Mouse (Mus musculus) kidney, adult 2 months (tissue): ENCODE measurements around the gene Agfg1.

ENCODE experiments used
- CTCF ChIP-seq: fragments of 200-500 bp; conservative IDR thresholded peaks from 2 replicates; pipeline ENCODE4 v1.5.1; 2011; ENCODE audit warnings: low read depth, mild to moderate bottlenecking, control low read depth, low read length, moderate library complexity, mixed read lengths; ENCODE audit not compliant: insufficient read depth, insufficient read length
- POLR2A ChIP-seq: fragments of 200-500 bp; IDR thresholded peaks from one replicate; pipeline ENCODE4 v1.6.1; 2011; ENCODE audit warnings: low read depth, low read length, control low read depth

DNA sequence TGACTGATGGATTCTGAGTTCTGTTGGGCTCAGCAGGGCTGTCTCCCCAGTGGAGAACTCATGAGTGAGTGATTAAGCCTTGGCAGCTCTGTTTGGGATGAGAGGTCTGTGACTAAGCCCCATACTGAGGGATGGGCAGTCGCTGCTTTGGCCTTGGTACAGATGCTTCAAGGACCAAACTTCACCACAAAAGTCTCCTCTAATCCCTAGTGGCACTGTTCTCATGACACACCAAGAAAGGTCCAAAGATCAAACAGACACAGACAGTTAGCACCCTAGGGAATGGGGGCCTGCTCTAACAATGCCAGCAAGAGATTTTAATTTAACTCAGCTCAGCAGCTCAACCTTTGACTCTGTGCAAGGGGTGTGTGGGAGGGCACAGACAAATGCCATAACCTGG lies 27.5 kb upstream of the Agfg1 start:
- no peak for TF ChIP-seq POLR2A
- TF ChIP-seq CTCF, result no peak
